Mouse (Mus musculus) T-helper 2 cell (primary cell): ENCODE data around the gene S1pr3.

Source experiments
- in situ Hi-C: fragments of 300-600 bp; cut with MboI, MseI; formaldehyde crosslinking; loops from one replicate; pipeline ENCODE4 v1.15.1; 2025; ENCODE audit warnings: high pct_unique_total_duplicates

Gene S1pr3

DNA sequence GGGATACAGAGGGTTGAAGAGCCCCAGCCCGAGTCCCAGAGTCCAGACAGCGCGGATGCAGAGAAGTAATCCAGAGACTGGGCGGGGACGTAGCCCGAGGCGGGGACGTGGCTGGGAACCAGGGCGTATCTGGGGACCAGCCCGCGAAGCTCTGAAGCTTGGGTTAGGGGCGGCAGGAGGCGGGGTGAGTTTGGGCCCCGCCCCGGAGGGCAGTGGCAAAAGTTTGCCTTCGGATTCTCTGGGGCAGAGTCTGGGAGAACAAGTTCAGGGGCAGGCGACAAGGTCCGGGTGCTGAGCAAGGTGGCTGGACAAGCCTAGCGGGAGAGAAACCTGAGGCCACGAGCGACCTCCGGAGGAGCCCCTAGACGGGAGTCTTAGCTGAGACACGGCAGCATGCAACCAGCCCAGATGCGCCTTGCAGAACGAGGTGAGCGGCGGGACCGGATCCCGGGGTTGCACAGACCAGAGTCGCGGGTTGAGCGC lies at the start of gene S1pr3:
S1pr3 (plus strand) TSS at position 121 of the 483 bp plus-strand sequence.
- in situ Hi-C loops = no loop called here

DNA sequence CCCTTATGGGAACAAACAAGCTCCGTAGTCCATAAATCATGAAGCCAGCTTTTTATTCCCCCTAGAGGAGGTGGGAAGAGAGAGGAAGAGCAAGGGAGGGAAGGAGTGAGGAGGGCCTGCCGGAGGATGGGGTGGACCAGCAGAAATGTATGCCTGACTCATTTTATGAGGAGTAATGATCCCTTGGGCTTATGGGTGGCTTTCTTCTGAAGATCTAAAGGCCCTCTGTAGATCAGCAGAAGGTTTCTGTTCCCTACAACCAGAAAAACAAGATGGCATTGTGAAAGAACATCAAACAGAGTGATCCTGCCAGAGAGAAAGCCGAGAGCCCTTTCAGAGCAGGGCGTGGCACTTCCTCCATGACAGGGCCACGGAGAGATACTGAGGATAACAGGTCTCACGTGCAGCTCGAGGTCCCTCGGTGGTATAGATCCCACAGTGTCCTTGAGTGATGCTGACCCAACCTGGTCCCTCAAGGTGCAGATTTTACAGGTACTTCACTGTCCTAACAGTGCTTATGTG lies 47.9 kb upstream of the S1pr3 start:
- in situ Hi-C loops = no loop called here

DNA sequence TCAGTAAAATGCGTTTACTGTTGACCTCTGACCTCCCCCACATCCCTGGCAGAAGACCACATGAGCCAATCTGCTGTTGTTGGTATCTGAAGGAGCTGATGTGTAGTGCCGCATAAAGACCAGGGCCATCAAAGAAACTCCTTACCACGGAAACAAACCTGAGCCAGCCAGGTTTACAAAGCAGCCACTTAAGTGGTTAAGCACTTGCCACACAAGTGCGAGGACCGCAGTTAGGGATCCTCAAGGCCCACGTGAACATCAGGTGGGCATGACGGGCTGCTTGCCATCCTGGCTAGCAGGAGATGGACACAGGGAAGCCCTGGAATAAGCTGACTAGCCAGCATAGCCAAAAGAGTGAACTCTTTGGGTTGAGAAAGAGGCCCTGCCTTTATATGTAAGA lies 45.0 kb upstream of the S1pr3 start:
- in situ Hi-C loops = no loop called here

DNA sequence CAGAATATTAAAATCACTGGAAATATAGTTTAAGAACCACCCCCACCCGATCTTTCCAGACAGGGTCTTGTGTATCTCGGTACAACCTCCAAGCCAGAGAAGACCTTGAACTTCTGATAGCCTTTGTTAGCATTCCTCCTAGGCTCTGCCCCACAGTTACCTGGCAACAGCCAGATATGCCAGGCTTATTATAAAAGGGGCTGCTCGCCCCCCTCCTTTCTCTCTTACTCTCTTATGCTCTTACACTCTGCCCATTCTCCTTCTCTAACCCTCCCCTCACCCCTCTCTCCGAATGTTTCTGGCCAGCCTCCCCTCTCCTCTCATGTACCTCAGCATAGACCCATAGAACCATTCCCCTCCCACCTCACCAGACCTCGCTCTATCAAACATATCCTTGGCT lies 44.5 kb upstream of the S1pr3 start:
- in situ Hi-C loops = no loop called here

DNA sequence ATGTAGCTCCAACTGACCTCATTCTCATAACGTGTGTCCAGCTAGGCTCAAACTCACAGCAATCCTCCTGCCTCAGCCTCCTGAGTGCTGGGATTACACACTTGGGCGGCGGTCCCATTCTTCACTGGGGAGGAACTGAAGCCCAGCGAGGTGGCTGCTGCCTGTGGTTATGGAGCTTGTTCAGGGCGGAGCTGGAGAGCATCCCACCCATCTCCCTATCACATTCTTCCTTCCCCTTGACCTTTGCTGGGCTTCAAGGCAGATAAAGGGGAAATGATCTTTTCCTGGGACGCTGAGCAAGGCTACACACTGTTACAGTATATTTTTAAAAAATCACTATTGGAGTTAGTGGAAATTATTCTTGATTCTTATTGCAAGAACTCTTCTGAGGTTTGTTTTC lies 43.2 kb upstream of the S1pr3 start:
- in situ Hi-C loops = no loop called here

DNA sequence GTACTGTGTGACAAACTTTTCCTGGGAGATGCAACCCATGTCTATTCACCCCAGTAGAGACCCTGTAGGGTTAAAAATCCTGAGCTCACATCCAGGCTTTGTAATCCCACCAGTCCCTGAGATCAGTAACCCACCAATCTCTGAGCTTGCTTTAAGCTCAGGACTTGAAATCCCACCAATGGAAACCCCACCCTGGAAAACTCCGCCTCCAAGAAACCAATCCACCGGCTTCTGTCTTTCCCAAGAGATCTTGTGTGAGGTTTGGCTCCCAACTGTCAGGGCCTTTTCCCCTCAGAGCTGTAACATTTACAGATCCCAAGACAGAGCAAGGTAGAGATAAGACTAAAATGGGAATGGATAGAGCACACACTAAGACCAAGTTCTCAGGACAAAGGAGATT lies 40.1 kb upstream of the S1pr3 start:
- in situ Hi-C loops = no loop called here

DNA sequence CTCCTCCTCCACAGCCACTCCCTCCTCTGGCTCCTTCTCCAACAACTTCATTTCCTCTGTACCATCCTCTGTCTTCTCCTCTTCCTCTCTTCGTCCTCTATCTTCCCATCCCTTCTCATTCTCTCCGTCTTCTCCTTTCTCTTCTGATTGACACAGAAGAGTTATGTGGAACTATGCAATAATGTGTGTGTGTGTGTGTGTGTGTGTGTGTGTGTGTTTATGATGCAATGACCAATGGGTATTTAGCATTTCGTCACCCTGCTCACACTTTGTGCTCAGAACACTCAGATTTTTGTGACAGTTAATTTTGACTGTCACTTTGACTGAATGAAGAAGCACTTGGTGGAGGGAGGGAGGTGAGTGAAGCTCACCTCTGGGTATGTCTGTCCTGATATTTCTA lies 39.1 kb upstream of the S1pr3 start:
- in situ Hi-C loops = no loop called here

DNA sequence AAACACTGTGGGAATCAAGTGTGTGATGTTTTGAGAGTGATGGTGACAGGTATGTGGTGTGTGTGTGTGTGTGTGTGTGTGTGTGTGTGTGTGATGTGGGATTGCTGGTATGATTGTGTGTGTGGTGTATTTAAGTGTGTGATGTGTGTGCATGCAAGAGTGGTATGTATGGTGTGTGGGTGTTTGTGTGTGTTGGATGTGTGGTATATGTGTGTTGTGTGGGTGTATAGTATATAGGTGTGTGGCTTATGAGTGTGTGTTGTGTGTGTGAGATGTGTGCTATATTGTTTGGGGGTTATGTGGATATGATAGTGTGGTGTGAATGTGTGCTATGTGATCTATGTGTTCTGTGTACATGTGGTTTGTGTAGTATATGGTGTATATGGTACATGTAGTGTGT lies 35.4 kb upstream of the S1pr3 start:
- in situ Hi-C loops = no loop called here

DNA sequence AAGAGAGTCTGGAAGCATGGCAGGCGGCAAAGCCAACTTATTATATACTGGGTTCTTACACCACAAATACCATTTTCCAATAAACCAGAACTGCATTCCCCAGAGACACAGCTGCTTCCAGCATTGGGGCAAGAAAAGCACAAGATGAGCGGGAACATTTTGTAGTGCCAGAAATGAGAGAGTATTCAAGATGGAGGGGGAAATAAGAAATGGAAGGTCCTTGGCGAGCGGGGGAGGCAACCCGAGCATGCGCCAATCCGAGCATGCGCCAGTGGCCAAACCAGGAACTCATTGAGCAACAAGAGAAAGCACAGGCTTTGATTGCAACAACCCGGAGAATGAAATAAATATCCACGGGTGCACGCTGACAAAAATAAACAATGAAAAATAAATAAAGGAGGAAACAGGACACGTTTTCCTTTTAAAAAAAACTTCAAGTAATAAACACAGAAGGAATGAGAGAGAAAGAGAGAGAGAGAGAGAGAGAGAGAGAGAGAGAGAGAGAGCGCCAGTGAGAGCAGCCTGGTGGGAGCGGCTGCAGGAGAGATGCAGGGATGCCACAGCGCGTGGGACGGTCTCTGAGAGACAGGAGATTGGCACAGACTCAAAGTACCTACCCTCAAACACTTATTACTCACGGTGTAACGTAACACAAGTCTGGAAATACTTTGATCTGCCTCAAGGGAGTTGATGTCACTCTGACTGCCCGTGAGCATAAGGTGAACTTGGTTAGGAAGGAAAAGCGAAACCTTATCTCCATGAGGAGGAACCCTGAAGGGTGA lies 34.2 kb upstream of the S1pr3 start:
- in situ Hi-C loops = no loop called here

DNA sequence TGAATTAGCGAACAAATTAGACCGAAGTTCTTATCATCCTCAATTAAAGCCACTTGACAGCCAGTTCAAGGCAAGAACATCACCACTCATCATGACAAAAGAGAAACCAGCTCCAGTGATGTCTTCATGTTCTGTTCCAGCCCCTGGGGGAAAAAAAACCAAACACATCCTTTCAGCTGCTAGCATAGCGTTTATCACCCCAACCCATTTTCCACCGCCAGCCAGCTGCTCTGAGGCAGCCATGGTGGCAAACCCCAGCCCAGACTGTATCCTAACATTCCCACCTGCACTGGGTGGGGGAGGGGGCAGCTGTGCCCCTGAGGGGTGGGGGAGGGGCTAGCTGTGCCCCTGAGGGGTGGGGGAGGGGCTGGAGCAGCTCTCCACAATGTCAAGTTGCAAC lies 30.3 kb upstream of the S1pr3 start:
- in situ Hi-C loops = no loop called here

DNA sequence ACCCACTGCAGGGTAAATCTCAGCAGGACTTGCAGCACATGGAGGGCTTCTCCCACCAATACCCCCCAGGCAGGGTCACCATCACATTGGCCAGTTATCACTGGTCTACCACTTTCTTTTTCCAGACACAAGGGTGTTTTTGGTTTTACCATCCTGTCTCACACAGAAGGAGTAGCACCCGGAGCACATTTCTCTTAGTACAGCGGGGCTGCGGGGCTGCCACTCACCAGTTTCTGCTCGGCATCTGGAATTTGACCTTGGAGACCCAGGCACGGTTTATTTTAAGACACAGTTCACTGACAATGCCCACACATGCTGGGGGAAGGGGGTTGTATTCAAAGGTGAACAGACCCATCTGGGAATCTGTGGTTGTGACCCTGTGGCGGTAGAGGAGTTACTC lies 28.8 kb upstream of the S1pr3 start:
- in situ Hi-C loops = no loop called here

DNA sequence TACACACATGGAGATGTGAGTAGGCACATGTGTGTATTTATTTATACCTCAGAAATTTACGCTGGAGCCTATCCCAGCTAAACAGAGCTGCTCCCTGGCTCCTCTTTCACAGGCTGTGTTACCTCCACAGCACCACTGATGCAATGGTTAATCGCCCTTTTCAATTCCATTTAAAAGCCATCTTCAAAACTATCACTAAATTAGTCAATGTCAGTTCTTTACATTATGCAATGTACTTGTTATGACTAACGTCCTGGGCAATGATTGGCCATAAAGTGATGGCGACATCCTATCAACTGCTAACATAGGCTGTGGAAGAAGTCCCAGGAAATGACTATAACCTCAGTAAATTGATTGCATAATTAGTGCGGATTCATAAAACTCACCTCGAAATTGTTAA lies 26.9 kb upstream of the S1pr3 start:
- in situ Hi-C loops = loop anchor here (10.0 kb wide), 1 partner anchor 1697 kb away; the partner anchor contains the start of gene Iars

DNA sequence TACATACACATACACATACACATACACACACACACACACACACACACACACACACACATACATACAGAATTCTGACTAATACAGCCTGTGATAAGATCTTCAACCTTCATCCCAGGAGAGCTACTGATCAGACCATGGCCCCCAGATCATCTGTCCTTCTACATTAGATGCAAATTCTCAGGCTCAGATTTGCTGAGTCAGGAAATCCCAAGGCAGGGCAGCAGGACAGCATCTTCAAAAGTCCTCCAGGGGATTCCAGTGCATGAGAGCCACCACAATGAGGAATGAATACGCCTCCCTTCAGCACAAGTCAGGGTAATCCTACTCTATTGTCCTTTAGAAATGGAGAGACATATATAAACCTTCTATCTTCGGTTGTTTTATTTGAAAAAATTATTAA lies 23.5 kb upstream of the S1pr3 start:
- in situ Hi-C loops = loop anchor here (10.0 kb wide), 1 partner anchor 1700 kb away; the partner anchor contains the start of gene Iars

DNA sequence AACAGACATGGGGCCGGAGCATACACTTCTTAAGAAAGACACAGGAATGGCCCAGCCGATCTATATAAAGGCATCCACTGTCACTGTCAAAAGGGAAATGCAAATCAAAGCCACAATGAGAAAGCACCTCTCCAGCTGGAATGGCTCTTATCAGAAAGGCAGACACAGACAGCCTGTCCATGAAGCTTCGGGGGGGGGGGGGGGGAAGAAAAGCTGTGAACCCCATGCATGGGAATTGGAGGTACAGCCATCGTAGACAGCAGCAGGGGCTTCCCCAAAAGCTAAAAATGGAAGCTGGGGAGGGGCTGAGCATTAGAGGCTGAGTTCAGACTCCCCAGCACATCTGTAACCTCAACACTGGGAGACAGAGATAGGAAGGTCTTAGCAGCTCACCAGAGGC lies 20.5 kb upstream of the S1pr3 start:
- in situ Hi-C loops = loop anchor here (10.0 kb wide), 1 partner anchor 1703 kb away; the partner anchor contains the start of gene Iars

DNA sequence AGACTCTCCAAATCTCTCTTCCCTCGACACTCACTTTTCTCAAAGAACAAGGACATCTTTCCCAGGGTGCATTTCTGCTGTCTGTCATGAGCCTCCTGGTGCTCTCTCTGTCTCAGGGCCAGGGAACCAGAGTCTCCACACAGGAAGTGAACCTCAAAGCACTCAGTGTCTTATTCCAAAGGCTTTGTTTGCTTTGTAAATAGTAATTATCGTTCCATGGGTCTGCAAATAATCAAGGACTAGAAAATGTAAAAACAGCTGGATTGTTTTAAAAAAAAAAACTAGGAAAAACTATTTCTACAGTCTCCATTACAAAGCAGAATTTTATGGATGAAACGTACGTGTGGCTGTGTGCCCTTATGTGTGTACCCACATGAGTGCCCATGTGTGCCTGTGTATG lies 18.0 kb upstream of the S1pr3 start:
- in situ Hi-C loops = no loop called here

DNA sequence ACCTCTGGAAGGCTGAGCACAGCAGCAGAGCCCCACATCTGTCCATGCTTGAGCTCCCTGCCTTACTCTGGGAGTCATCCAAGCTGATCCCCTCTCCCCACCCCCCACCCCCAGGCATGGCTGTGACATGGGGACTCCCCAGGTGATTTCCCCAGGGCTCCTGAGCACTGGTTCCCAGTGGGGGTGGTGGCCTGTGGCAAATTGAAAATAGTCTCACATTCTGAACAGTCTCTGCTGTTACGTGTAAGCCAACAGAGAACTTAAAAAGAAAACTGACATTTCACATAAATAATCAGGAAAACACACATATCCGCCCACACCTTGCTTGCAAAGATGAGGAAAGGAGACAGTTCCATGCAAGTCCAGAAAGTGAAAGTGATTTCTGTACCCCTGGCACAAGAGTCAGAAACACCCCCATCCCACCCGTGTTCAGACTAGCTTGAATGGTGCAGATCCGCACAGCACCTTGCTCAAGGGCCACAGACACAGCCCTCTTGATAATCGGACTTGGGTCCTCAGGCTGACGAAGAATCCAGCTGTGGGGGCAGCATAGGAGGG lies 17.0 kb upstream of the S1pr3 start:
- in situ Hi-C loops = no loop called here

DNA sequence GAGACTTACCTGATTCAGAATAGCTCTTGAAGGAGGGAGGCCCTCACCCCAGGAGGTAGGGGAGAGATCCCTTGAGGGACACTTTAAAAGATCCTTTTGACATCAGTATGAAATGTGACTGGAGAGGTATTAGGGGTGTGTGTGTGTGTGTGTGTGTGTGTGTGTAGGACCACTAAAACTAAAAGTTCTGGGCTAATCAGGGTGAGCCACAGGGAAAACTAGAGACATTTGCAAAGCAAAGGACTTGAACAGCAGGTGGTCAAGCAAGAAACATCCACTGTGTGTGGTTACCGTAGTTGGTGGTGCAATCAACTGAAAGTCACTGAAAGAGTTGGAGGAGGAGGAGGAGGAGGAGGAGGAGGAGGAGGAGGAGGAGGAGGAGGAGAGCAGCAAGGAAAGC lies 16.2 kb upstream of the S1pr3 start:
- in situ Hi-C loops = no loop called here

DNA sequence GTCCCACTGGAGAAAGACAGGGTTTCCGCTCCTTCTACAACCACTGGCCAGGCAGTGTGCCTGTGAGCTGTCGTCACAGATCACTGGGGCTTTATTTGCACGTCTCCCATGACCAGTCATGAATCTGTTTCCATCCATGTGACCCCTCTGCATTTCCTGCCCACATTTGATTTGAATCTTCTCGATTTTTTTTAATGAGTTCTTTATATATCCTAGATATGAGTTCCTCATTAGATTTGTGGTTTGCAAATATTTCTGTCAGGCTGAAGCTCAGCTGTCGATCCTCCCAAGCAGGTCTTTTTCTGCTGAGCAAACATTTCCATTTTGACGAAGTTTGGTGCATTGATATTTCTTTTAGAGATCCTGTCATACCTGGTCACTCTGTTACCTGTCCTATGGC lies 10.6 kb upstream of the S1pr3 start:
- in situ Hi-C loops = no loop called here

DNA sequence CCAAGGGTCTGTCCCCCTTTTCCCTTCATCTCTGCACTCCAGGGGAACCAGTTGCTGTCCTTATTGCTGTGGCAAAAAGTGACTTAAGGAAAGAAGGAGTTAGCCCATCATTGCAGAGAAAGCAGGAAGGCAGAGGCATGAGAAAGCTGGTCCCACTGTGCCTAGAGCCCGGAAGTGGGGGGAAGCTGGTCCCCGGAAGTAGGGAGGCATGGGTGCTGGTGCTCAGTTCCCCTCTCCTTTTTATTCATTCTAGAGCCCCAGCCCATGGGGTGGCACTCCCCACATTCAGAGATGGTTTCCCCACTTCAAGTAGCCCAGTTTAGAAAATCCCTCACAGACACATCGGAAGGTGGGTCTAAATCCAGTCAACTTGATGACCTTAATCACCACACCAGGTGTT lies 8.9 kb upstream of the S1pr3 start:
- in situ Hi-C loops = no loop called here

DNA sequence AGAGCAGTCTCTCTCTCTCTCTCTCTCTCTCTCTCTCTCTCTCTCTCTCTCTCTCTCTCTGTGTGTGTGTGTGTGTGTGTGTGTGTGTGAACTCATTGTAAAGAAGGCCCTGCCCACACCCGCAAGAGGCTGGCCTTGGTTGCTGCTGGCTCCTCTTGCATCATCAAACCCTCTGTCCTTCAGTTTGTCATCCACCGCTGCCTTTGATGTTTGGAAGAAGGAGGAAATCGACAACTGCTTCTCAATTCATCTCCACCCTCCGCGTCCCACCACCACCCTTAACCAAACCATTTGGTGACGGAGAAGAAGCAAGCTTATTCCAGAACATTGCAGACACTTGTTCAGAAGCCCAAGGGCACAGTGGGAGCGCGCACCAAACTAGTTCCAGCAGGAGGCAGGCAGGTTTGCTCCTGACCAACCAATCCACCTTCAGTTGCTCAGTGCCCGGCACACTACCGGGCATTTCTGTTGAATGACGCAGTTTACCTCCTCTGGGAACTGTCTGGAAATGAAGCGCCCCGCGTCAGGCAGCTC lies 8.2 kb upstream of the S1pr3 start:
- in situ Hi-C loops = no loop called here

DNA sequence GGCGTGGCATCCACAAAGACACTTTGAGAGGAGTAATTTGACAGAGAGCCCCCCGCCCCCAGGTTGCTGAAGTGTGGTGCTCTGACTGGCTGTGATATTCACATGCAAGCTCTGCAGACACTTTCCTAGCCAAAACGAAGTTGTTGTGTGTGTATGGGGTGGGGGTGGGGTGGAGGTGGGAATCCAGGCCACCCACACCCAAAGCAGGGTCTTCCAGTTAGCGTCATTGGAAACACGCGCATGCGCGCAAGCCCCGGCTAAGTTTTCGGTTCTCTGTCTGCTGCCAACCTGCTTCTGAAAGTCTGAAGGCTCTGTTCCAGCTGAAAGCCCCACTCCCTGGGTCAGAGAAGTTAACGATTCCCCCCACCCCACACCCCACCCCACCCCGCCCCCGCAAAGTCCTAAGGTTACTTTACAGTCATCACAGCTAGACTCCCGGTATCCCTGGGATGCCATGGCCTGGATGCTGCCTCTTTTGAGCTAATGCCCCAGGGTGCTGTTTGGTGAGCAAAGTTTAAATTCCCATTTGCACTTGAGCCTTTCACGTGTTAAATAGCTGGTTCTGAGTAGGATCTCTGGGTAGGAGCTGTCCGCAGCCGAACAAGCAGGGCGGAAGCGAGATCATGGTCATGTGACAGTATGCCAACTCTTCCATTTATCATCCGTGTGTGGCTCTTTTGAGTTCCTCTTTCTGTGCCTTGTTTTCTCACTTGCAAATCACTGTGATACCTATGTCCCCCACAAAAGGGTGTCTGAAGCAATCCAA lies 7.5 kb upstream of the S1pr3 start:
- in situ Hi-C loops = no loop called here

DNA sequence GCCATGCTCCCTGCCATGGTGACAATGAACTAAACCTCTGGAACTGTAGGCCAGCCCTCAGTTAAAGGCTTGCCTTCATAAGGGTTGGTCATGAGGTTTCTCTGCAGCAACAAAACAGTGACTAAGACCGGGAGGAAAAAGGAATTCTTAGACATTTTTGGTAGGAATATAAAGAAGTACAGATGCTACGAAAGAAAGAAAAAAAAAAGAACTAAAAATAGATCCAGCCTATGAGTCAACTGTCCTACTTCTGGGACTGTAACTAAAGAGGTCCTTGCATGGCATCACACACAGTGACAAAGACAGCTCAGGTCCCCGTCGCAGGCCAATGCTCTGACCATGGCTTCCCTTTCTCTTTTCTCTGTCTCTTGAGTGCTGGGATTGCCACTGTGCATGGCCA lies 3.9 kb upstream of the S1pr3 start:
- in situ Hi-C loops = no loop called here
